Mouse (Mus musculus): Measurements from ENCODE around the gene Gm20388.
"Not testable (repeated sequence)": the region's sequence is repeated elsewhere in the genome, so short reads cannot be mapped to it uniquely, and the experiment has no call there.

Gm20388 gene

DNA sequence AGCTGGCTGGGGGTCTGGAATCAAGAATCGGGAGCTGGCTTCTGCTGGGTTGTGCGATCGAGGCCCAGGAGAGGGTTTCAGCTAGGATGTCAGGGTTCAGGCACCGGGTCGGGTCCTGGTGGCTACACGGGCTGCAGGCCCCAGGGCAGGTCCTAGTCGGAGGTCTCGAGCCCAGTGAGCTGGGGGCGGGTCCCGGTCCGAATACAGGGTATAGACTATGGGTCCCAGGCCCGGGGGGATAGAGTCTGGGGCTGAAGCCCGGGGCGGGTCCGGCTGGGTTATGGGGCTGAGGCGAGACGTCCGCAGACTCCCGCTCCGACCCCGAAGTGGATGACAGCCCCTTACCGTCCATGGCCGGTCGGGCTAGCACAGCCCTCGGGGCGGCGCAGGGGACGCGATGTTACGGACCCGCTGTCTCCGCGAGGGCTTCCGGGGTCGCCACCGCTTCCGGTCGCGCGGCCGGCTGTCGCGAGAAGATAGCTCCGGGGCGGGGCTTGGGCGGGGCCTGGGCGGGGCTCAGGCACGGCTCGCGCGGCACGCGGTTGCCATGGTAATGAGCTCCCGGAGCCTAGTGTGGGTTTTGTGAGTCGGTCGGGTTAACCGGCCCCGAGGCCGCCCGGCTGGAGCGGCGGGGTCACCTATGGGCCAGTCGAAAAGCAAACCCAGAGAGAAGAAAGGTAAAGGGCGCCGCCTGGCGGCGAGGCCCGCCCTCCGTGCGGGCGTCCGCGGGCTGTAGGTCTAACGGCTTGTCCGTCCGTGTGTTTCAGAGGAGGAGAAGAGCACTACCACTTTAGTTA lies 3301.9 kb downstream of the Gm20388 start, which contains the start of the genes Chmp1a and Spata33:
Gene Chmp1a, minus strand, starts transcription at position 443 of the 797 bp plus-strand sequence.
Gene Spata33, plus strand, starts transcription at position 512 of the 797 bp plus-strand sequence.
- peak; percentile 78 to 84 for DNase-seq

- no peak for DNase-seq
Measured at GRCm38 (mm10) chr8:123213118-123213772, 3302.6 kb downstream of the Gm20388 start.

DNA sequence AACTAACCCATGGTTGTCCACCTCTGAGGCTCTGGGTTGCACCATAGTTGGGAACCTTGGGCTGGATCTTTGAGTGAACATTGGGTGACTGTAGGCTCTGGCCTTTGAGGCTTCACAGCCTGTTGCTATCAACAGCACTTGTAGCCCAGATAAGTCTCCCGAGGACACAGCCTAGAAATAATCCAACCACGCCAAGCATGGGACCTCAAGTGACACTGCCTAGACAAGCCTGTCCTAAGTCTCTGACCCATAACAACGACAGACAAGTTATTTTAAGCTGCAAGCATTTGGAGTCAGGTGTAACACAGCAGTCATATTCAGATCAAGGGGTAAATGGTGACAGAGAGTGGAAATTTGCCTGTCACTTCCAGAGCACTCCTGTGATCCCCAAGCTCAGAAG lies 3304.8 kb downstream of the Gm20388 start:
- DNase-seq, result no peak

- no peak for DNase-seq
Measured at GRCm38 (mm10) chr8:123220917-123221316, 3310.3 kb downstream of the Gm20388 start.

DNA sequence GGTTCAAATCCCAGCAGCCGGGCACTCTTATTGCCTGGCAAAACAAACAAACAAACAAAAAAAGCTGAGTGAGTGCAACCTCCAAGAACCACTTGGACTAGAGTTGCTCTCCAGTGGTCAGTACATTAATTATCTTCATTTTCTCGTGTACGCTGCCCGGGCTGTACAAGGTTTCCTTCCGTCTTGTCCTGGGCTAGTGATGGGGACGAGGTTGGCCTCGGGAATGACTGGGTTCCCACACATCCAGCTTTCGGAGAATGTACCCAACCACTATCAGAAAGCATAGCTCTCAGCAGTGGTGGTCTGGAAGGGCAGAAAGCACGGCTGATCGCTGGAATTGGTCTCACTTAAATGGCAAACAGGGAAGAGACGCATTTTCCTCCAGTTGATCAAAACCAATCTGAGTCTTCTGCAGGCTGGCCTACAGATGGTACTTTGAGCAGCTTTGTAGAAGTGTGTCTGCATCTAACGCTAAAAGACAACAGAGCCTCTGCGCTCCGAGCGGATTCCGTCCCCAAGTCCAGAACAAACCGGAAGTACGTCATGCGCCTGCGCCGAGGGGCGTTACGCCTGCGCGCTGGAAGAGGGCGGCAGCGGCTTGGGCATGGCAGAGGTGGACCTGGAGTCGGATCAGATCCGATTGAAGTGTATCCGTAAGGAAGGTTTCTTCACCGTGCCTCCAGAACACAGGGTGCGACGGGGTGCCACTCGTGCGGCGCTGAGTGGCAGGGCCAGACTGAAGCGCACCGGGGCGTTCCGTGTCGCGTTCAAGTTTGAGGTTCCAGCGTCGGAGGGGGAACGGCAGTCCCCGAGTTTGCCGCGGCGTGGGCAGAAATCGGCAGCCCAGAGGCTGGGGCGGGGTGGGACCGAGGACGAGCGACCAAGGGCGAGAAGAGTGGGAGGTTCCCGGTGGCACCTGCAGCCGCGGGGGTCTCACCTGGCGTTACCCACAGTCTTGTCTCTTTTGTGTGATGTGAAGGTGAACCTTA lies 3313.9 kb downstream of the Gm20388 start, which contains the start of gene Cdk10:
Gene Cdk10, plus strand, starts transcription at position 565 of the 989 bp plus-strand sequence.
- peak; percentile 79 to 83 for DNase-seq

GRCm38 (mm10) chr8:123228416-123228815 lies 3317.8 kb downstream of the Gm20388 start:
- DNase-seq, result no peak

GRCm38 (mm10) chr8:123230326-123230725 lies 3319.7 kb downstream of the Gm20388 start:
- DNase-seq, result not testable (repeated sequence)

- no peak for DNase-seq
Measured at GRCm38 (mm10) chr8:123231742-123232141, 3321.1 kb downstream of the Gm20388 start.

DNA sequence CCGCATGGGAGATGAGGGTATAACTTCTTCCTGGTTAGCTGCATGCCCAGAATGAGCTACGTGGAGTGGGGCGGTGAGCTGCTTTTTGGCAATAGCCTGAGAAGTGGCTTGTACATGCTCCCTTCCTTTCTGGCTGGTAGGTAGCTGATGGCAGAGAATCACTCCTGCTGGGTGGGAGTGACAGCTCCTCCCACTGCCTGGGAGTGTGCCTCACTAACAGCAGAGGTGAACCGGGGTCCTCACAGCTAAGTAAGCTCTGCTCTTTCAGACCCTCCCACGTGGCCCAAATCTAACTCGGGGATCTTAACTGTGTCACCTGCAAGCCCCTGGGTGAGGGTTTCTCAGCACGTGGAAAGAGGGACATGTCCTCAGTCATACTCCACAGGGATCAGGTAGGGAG lies 3321.9 kb downstream of the Gm20388 start:
- DNase-seq, result no peak

- no peak for DNase-seq
Measured at GRCm38 (mm10) chr8:123233300-123233699, 3322.7 kb downstream of the Gm20388 start.

GRCm38 (mm10) chr8:123233760-123234159 lies 3323.1 kb downstream of the Gm20388 start:
- DNase-seq, result no peak

DNA sequence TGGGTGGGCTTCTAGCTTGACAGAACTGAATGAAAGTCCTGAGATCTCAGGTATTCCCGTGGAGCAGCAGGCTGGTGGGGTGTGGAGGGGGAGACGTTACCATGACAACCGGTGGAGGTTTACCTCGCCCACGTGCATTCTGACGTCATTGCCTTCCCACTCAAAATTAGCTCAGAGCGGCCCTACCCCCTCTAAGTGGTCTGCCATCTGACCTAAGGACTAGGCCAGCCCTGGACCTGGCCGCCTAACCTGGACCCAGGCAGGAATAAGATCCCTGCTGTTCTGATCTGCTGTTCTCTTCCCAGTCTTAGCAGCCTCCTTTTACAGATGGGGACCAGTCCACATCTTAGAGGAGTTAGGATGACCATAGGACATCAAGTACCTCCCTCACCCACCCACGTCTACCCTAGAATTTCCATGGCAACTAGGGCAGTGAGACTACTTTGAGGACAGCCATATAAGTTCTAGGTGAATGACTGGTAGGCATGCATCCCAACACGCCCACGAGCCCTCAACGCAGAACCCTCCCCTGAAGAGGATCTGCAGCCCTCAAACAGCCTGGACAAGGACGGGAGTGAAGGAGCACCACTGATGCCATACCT lies 3324.4 kb downstream of the Gm20388 start:
- peak in 1 of 2 experiments; percentile 22 for DNase-seq

- peak; percentile 90 to 91 for DNase-seq
Measured at GRCm38 (mm10) chr8:123235520-123236497, 3325.2 kb downstream of the Gm20388 start, which contains the start of gene Spata2l. Gene Spata2l, minus strand, starts transcription at chr8:123236233.

- DNase-seq, result no peak
Measured at GRCm38 (mm10) chr8:123239398-123239797, 3328.8 kb downstream of the Gm20388 start.

DNA sequence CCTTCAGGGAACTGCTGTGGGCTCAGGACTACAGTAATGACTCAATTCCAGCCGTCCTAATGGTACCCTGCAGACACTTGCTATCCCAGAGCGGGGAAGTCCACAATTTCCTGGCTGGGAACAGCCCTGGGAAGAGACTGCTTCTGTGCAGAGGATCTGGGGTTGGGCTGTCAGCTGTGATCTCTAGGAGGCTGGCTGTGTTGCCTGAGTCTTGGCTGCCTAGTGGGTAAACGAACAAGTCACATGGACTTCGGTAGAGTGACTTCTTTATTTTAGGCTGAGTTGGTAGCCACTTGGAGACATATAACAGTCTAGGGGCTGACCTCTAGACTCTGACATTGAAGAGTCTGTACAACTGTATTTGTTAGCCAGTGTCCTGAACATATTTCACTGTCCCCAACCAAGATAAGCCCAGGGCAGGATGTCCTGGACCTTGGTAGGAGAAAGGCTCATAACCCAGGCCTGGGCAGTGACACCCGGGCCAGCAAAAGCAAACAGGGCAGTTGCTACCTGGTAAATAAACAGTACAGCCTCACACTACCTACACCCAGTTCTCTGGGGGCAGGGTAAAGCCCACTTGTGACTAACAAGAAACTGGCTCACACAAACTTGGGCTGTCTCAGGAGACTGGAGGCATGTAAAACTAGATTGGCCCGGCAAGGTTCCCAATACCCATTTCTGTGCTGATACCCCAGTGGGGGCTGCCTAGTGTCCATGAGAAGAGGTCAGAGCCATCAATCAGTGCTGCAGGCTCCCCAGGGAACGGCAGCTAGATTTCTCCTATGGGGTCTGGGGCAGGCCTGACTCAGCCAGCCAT lies 3331.7 kb downstream of the Gm20388 start:
- no peak for DNase-seq

DNA sequence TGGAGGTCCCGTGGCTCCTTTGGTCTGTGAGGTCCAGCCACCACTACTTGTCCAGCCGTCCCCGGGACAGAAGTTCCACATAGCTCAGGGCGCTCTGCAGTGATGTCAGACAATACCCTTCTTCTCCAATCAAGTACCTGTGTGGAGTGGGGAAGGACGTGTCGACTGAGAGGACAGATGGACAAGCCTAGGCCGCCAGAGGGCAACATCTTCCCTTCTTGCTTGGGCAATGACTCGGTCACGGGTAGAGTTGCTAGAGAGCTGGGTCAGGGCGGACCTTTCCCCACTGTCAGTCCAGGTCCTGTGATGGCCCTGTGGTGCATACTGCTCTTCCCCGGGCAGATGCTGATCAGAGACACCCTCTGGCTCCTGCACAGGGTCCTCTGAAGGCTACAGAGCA lies 3332.4 kb downstream of the Gm20388 start:
- no peak for DNase-seq

DNA sequence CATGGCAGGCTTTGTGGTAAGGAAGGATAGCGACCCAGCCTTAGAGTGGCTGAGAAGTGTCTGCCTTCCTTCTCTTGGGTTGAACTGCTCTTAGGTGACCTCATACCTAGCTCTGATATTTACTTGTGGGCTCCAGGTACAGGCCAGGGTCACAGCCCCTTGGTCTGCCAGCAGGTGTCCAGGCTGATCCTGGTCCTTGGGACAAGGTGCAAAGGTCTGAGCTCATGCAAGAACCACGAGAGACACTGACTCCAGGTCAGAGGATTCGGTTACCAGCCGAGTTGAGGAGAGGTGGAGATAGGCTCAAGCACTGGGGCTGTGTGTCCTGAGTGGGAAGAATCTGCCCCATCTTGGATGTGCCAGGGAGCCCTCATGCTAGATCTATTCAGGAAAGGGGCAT lies 3333.7 kb downstream of the Gm20388 start:
- no peak for DNase-seq

DNA sequence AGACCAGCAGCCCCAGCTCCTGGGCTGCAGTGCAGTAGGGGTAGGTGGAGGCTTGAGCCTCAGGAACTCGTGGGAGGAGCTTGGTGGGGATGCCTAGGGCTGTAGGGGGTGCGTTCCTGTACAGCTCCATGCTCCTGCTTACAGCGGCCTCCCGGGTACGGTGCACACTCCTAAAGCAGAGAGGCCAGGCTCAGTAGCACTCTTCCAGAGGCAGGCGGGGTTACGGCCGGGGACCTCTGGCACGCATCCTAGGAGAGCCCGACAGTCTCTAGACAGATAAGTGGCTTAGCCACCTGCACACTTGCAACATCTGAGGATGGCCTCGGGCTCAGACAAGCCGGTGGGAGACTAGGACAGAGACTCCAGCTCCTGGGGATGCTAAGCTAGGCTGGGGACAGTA lies 3334.9 kb downstream of the Gm20388 start:
- DNase-seq, result no peak

GRCm38 (mm10) chr8:123247748-123248147 lies 3337.1 kb downstream of the Gm20388 start:
- DNase-seq, result no peak

DNA sequence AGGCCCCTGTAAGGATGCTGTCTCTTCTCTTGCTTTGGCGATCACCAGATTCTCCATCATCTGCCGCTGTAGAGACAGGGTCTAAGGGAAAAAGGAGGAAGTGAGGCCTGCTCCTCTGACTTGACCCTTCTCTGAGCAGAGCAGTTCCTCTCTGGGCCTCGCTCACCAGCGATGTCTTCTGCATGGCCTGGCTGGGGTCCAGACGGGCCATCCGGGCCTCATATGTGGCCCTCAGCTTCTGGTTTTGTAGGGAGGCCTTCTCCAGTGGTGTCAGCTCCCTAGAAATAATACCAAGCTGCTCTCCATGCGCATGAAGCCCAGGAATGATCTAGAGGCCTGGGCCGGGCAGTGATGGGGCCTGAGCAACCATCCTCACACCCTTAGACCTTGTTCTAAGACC lies 3338.0 kb downstream of the Gm20388 start:
- DNase-seq, result no peak
